Mouse (Mus musculus) adrenal gland, adult 18-20 months (tissue): ENCODE measurements at regions not wholly inside any gene's neighbourhood (a gene's known extent, or its start where the extent isn't known, plus 50 kb on each side); places are given as distances from the start of the nearest gene placed in this dataset.

ENCODE experiments used
- DNase-seq, 2 experiments: peaks; one replicate each; pipeline ENCODE4 v3.0.0; 2021 to 2022; ENCODE audit warnings: low spot score in 2 of 2

- no peak for DNase-seq
Observed at GRCm38 (mm10) chr5:111789904-111790303, 56.2 kb downstream of the Gm26897 start.

GRCm38 (mm10) chr5:111790527-111790926 lies 56.8 kb downstream of the Gm26897 start:
- no peak for DNase-seq

- DNase-seq: no peak
Observed at GRCm38 (mm10) chr5:111791089-111791561, 57.4 kb downstream of the Gm26897 start.

GRCm38 (mm10) chr5:111792746-111793145 lies 59.0 kb downstream of the Gm26897 start:
- no peak for DNase-seq

- DNase-seq: no peak
Observed at GRCm38 (mm10) chr5:111793178-111793577, 59.5 kb downstream of the Gm26897 start.

GRCm38 (mm10) chr5:111796889-111797288 lies 63.2 kb downstream of the Gm26897 start:
- no peak for DNase-seq

GRCm38 (mm10) chr5:111799700-111800311 lies 66.1 kb downstream of the Gm26897 start:
- peak; percentile 45 to 63 for DNase-seq

GRCm38 (mm10) chr5:111800511-111800910 lies 66.8 kb downstream of the Gm26897 start:
- DNase-seq: no peak

- DNase-seq: no peak
Observed at GRCm38 (mm10) chr5:111801051-111801450, 67.3 kb downstream of the Gm26897 start.

- no peak for DNase-seq
Observed at GRCm38 (mm10) chr5:111804542-111804941, 70.8 kb downstream of the Gm26897 start.

GRCm38 (mm10) chr5:111805150-111805549 lies 71.4 kb downstream of the Gm26897 start:
- no peak for DNase-seq

- no peak for DNase-seq
Observed at GRCm38 (mm10) chr5:111805761-111806191, 72.1 kb downstream of the Gm26897 start.

- DNase-seq: no peak
Observed at GRCm38 (mm10) chr5:111810079-111810808, 76.5 kb downstream of the Gm26897 start.

GRCm38 (mm10) chr5:111812581-111812980 lies 78.9 kb downstream of the Gm26897 start:
- DNase-seq: no peak

GRCm38 (mm10) chr5:111813090-111813753 lies 79.5 kb downstream of the Gm26897 start:
- no peak for DNase-seq

- no peak for DNase-seq
Observed at GRCm38 (mm10) chr5:111814893-111815760, 81.4 kb downstream of the Gm26897 start.

- DNase-seq: no peak
Observed at GRCm38 (mm10) chr5:111820963-111821362, 87.2 kb downstream of the Gm26897 start.

- DNase-seq: no peak
Observed at GRCm38 (mm10) chr5:111822882-111823281, 89.2 kb downstream of the Gm26897 start.

GRCm38 (mm10) chr5:111823420-111823819 lies 89.7 kb downstream of the Gm26897 start:
- DNase-seq: no peak

- no peak for DNase-seq
Observed at GRCm38 (mm10) chr5:111823842-111824241, 90.1 kb downstream of the Gm26897 start.

- no peak for DNase-seq
Observed at GRCm38 (mm10) chr5:111824600-111825130, 90.9 kb downstream of the Gm26897 start.
